Mouse (Mus musculus): ENCODE measurements around the gene Camk2d.

Camk2d gene

GRCm38 (mm10) chr3:126760608-126761007 is 164.5 kb downstream of the Camk2d start:
- no peak for DNase-seq

GRCm38 (mm10) chr3:126764745-126765144 is 168.6 kb downstream of the Camk2d start:
- DNase-seq: no peak

- no peak for DNase-seq
Observed at GRCm38 (mm10) chr3:126770056-126770455, 174.0 kb downstream of the Camk2d start.

- no peak for DNase-seq
Observed at GRCm38 (mm10) chr3:126771032-126771431, 174.9 kb downstream of the Camk2d start.

- DNase-seq: peak; percentile 67 to 72
Observed at GRCm38 (mm10) chr3:126771541-126771940, 175.4 kb downstream of the Camk2d start.

- DNase-seq: no peak
Observed at GRCm38 (mm10) chr3:126776001-126776400, 179.9 kb downstream of the Camk2d start.

GRCm38 (mm10) chr3:126777101-126777500 is 181.0 kb downstream of the Camk2d start:
- DNase-seq: no peak

GRCm38 (mm10) chr3:126777879-126778278 is 181.8 kb downstream of the Camk2d start:
- DNase-seq: no peak

- no peak for DNase-seq
Observed at GRCm38 (mm10) chr3:126780014-126780615, 184.0 kb downstream of the Camk2d start.

- no peak for DNase-seq
Observed at GRCm38 (mm10) chr3:126793035-126793964, 197.2 kb downstream of the Camk2d start.

GRCm38 (mm10) chr3:126795904-126796303 is 199.8 kb downstream of the Camk2d start:
- no peak for DNase-seq

- DNase-seq: no peak
Observed at GRCm38 (mm10) chr3:126797025-126797424, 200.9 kb downstream of the Camk2d start.

GRCm38 (mm10) chr3:126797810-126798209 is 201.7 kb downstream of the Camk2d start:
- DNase-seq: no peak

- no peak for DNase-seq
Observed at GRCm38 (mm10) chr3:126802988-126803387, 206.9 kb downstream of the Camk2d start.

- no peak for DNase-seq
Observed at GRCm38 (mm10) chr3:126804968-126805367, 208.9 kb downstream of the Camk2d start.

- no peak for DNase-seq
Observed at GRCm38 (mm10) chr3:126806145-126806544, 210.0 kb downstream of the Camk2d start.

- DNase-seq: no peak
Observed at GRCm38 (mm10) chr3:126809915-126810314, 213.8 kb downstream of the Camk2d start.

GRCm38 (mm10) chr3:126810372-126811090 is 214.4 kb downstream of the Camk2d start:
- no peak for DNase-seq

- DNase-seq: no peak
Observed at GRCm38 (mm10) chr3:126811646-126812045, 215.5 kb downstream of the Camk2d start.

GRCm38 (mm10) chr3:126822374-126822773 is 226.3 kb downstream of the Camk2d start:
- peak in 1 of 2 experiments; percentile 8 for DNase-seq

GRCm38 (mm10) chr3:126824930-126825329 is 228.8 kb downstream of the Camk2d start:
- no peak for DNase-seq

- DNase-seq: no peak
Observed at GRCm38 (mm10) chr3:126826172-126826571, 230.1 kb downstream of the Camk2d start.

- DNase-seq: no peak
Observed at GRCm38 (mm10) chr3:126827900-126828299, 231.8 kb downstream of the Camk2d start.
